ENCODE assay signal across 8 mouse cellular contexts in the genomic region with DNA sequence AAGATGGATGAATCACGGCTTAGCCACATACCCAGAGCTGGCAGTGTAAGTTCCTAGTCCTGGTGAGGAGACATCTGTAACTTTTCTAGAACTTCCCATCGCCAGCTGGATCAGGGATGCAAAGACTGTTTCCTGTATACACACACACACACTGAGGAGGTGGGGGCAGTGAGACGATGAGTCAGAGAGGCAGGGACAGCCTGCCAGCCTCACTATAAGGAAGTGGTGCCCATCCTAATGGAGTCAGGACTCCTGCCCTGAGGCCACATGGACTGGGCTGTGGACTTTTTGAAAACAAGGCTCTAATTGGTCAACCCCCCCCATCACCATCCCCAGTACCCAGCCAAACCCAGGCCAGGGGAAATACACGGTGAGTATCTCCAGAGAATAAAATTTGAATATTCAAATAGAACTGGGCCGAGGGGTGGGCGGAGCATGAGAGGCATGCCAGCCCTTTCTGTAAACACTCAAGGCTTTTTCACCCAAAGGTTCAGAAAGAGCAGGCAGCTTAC.
DNase-seq lines count a peak whose midpoint lies in the region; ATAC-seq and TF ChIP-seq lines count a peak whose summit lies in the region.

No protein-coding gene starts in this region.

- WGBS in forebrain, postnatal 0 days, result 37% methylated on average over 6 of the region's 6 CpGs
- 45% methylated on average over 6 of the region's 6 CpGs for WGBS in liver, postnatal 0 days (ENCODE audit: insufficient replicate concordance)

- TF ChIP-seq CTCF in Patski (IDR thresholded peaks at IDR 0.05), result no peak
- TF ChIP-seq CTCF in forebrain, postnatal 0 days (IDR thresholded peaks at IDR 0.05; ENCODE audit: low read depth), result no peak
- no peak for TF ChIP-seq CTCF in liver, postnatal 0 days (IDR thresholded peaks at IDR 0.05; ENCODE audit: low read depth)

- no peak overlapping the region for H3K4me3 ChIP-seq in forebrain, postnatal 0 days (ENCODE audit: low read depth, low read length)
- no peak overlapping the region for H3K4me3 ChIP-seq in liver, postnatal 0 days (ENCODE audit: low read depth, low read length)

- DNase-seq in layer of hippocampus, adult 11-12 months (ENCODE audit: low spot score), result peak; percentile 47
- DNase-seq in layer of hippocampus, postnatal 10 days (ENCODE audit: low spot score in 2 of 2), result no peak
- peak; percentile 38 for DNase-seq in Patski (ENCODE audit: low read depth, low spot score)
- no peak for DNase-seq in forebrain, postnatal 0 days
- DNase-seq in liver, postnatal 0 days, result no peak
- DNase-seq in right cerebral cortex, postnatal 14 days, result peak; percentile 21
- DNase-seq in gastrocnemius, postnatal 10 days, result no peak
- no peak for DNase-seq in embryo, embryonic 11 days

- CTCF ChIA-PET in Patski (lab: Charles Lee), result interaction anchor here (3.1 kb wide), 1 partner anchor 15 kb away, joined by 11 read pairs; no protein-coding TSS in a partner anchor

- ATAC-seq in Patski, result peak; percentile 81
- ATAC-seq in forebrain, postnatal 0 days, result peak; percentile 55
- 0 out of 2 replicates have a peak, but pooled peaks have one; percentile 15 for ATAC-seq in liver, postnatal 0 days

- no peak overlapping the region for H3K4me2 ChIP-seq in forebrain, postnatal 0 days (ENCODE audit: low read depth)
- no peak overlapping the region for H3K4me2 ChIP-seq in liver, postnatal 0 days (ENCODE audit: low read depth, low read length)

- H3K4me1 ChIP-seq in forebrain, postnatal 0 days (ENCODE audit: insufficient read depth), result no peaks in the 10 kb centered on the region; the same call in 1 of the 2 replicates
- no peaks in the 10 kb centered on the region for H3K4me1 ChIP-seq in liver, postnatal 0 days (ENCODE audit: insufficient read depth)

- H3K27me3 ChIP-seq in Patski, result no peaks in the 10 kb centered on the region
- H3K27me3 ChIP-seq in forebrain, postnatal 0 days (ENCODE audit: insufficient read depth, low read length), result no peaks in the 10 kb centered on the region
- no peaks in the 10 kb centered on the region for H3K27me3 ChIP-seq in liver, postnatal 0 days (ENCODE audit: insufficient read depth, low read length)

- H3K9ac ChIP-seq in forebrain, postnatal 0 days, result no peak overlapping the region
- H3K9ac ChIP-seq in liver, postnatal 0 days (replicated peaks), result no peak overlapping the region

- H3K9me3 ChIP-seq in forebrain, postnatal 0 days (ENCODE audit: low read length), result no peaks in the 10 kb centered on the region
- H3K9me3 ChIP-seq in liver, postnatal 0 days (ENCODE audit: low read length), result no peaks in the 10 kb centered on the region

- in situ Hi-C loops in Patski (cut with MboI; ENCODE audit: low pct_unique_long_range_greater_than_20kb), result no loop called here

- no peak for TF ChIP-seq EP300 in liver, postnatal 0 days (IDR thresholded peaks at IDR 0.05; ENCODE audit: low read depth)

- no peaks in the 10 kb centered on the region for H3K36me3 ChIP-seq in forebrain, postnatal 0 days (ENCODE audit: insufficient read depth)
- no peaks in the 10 kb centered on the region for H3K36me3 ChIP-seq in liver, postnatal 0 days (replicated peaks; ENCODE audit: insufficient read depth, low read length)

- POLR2A ChIA-PET in Patski (lab: Charles Lee), result no interaction called here

- H3K27ac ChIP-seq in forebrain, postnatal 0 days (ENCODE audit: low read depth, low read length), result no peak overlapping the region
- H3K27ac ChIP-seq in liver, postnatal 0 days (ENCODE audit: low read depth), result no peak overlapping the region

Comparison
In these comparisons a context has a peak if more than half of its experiments do, and no peak if none do; other contexts are left out.
1. DNase-seq: peak in layer of hippocampus, adult 11-12 months (single experiment), Patski (single experiment) and right cerebral cortex, postnatal 14 days (single experiment); none in layer of hippocampus, postnatal 10 days (0 of 2), forebrain, postnatal 0 days (single experiment), liver, postnatal 0 days (single experiment), gastrocnemius, postnatal 10 days (single experiment) and embryo, embryonic 11 days (single experiment).
2. ATAC-seq: peak in every context shown above with its lines; median percentile 81 in Patski; 55 in forebrain, postnatal 0 days; 15 in liver, postnatal 0 days.